Mouse (Mus musculus) lung, postnatal 0 days (tissue): ENCODE measurements around the gene Trp53rkb.

Experiments used
- CTCF ChIP-seq: IDR thresholded peaks from 2 replicates; pipeline ENCODE4 v1.5.1; 2016; ENCODE audit warnings: antibody characterized with exemption, mild to moderate bottlenecking
- EP300 ChIP-seq: IDR thresholded peaks from 2 replicates; pipeline ENCODE4 v1.6.1; 2016; ENCODE audit warnings: antibody characterized with exemption, mild to moderate bottlenecking, control low read depth

- TF ChIP-seq CTCF = no peak
- TF ChIP-seq EP300 = peak; percentile 76
These were observed 14.5 kb downstream of the Trp53rkb start for GRCm38 (mm10) chr2:166806813-166807212.
